Mouse (Mus musculus) neutrophil, adult 5-6 weeks (primary cell): ENCODE data around the gene Olfr642. TPM values are rescaled to one million over a fixed set of nuclear protein-coding genes. Genes with fewer than 3 reads are reported as not detected.

Experiments used
- ATAC-seq: fragments of 151-379, 151-347 bp; 2 replicates; pipeline ENCODE4 v1.8.0; 2017; ENCODE audit warnings: mild to moderate bottlenecking, moderate TSS enrichment; ENCODE audit not compliant: insufficient number of reproducible peaks, poor library complexity, low FRiP score, severe bottlenecking; ENCODE audit errors: extremely low read depth
- total RNA-seq: library from RNA; stranded (forward); fragments of 200-1000 nt; gene quantifications from 2 replicates; pipeline ENCODE4 v1.2.3, GENCODE M21; 2017

The Olfr642 gene
- 0.12 TPM in 1 of 2 replicates, not detected in the other for total RNA-seq

DNA sequence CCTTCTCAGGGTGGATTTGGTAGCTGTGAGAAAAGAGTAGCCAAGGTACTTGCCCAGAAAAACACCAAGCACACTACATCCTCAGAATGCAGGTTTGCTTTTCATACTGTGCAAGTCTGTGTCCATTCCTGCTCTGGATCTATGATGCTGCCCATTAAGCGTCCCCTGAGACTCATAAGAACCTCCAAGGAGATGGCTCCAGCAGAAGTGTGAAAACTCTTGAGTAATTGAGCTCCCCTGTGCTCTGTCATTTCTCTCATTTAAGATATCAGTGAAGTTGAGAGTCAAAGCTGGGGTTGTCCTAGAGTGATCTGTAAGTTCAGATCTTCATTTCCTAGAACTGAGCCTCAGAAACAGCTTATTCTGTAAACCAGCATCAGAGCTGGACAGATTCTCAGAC lies at the start of gene Olfr642:
Gene Olfr642, minus strand, starts transcription at position 101 of the 400 bp plus-strand sequence.
- no peak for ATAC-seq

DNA sequence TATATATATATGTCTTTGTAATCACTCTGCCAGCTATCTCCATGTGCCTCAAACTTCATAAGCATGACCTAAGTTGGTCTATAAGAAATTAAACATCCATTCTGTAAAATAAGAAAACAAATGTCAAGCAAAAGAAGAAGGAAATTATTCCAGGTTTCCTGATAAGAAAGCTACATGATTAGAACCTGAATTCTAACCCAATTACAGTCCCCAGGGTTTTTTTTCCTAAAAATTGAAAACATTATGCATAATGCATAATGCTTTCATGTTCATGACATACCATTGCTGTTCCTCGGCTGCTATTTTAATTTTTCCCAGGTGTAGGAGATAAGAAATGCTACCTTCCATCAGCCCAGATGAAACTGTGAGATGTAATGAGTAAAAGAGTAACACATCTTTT lies 32.9 kb upstream of the Olfr642 start, which contains the start of gene Olfr645:
Gene Olfr645, minus strand, starts transcription at position 101 of the 400 bp plus-strand sequence.
- no peak for ATAC-seq

DNA sequence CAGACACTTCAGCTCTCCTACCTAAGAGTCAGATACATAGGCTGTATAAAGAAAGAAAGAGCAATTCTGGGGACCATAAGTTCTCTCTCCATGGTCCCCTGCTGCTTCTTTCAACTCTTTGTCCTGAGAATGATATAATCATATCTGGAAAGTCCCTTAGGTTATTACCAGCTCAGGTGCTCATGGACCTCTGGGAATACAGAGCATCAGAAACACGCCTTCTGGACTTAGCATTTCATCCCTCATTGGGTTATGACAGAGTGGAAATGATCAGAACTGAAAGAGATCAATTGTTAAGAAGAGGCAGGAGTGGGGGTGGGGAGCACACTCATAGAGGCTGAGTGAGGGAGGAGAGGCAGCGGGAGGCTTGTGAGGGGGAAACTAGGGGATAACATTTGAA lies 19.3 kb upstream of the Olfr642 start, which contains the start of gene Olfr644:
Gene Olfr644, minus strand, starts transcription at position 101 of the 400 bp plus-strand sequence.
- no peak for ATAC-seq

DNA sequence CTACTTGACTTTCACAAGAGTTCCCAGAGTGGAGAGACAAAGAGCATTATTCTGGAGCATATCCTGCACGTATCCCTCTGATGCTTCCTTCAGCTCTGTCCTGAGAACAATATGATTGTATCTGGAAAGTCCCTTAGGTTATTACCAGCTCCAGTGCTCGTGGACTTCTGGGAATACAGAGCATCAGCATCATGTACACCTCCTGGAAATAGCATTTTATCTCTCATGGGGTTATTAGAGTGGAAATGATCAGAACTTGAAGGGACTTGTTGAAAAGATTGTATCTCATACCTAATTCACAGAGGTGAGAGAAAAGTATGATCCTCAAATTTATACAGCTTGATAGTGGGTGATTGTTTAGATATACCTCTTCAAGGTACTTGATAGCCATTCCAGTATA lies 8.9 kb upstream of the Olfr642 start, which contains the start of gene 4930516K23Rik:
Gene 4930516K23Rik, minus strand, starts transcription at position 101 of the 400 bp plus-strand sequence.
- no peak for ATAC-seq

DNA sequence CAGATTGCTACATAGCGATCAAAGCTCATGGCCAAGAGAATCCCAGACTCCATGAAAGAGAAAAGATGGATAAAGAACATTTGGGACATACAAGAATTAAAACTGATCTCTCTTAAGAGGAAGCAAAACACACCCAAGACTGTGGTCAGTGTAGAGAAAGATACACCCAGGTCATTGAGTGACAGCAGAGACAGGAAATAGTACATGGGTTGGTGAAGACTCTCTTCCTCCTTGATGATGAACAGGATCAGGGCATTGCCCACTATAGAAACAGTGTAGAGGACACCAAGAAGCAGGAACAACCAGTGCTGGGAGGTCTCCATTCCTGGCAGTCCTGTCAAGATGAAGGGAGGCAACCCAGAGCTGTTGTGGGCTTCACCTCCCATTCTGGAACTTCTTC lies 6.7 kb upstream of the Olfr642 start:
- no peak for ATAC-seq

DNA sequence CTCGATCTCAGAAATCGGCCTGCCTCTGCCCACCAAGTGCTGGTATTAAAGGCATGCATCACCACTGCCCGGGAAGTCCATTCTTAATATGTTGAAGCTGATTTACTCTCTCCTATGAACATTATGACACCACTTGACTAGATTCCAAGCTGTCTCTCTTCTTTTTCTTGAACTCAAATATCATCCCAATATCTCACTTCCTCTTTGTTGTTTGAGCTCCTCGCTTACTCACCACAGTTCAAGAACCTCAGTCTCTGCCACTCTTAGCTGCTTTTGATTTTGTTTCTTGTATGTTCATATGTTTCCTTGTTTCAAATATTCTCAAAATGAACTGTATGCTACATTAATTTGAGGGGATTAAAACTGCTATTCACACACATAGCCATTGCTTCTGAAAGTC lies 1.7 kb downstream of the Olfr642 start:
- ATAC-seq = no peak

DNA sequence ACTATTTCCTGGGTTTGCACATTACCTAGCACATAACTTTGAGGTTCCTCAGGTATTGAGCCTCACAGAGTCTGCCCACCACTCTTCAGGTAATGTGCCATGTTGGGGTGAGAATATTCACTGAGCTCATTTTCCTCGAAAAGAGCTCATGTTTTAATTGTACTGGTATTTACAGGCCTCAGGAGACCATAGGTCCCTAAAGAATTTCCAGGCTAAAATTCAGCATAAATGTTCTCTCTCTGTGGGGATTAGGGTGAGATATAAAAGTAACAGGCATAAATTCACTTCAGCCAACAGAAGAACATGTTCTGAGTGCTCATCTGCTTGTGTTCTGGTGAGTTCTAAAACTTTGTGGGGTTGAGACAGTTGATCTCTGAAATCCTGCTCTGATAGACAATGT lies 17.3 kb downstream of the Olfr642 start, which contains the start of gene Olfr641:
Gene Olfr641, plus strand, starts transcription at position 301 of the 400 bp plus-strand sequence.
- ATAC-seq = no peak

DNA sequence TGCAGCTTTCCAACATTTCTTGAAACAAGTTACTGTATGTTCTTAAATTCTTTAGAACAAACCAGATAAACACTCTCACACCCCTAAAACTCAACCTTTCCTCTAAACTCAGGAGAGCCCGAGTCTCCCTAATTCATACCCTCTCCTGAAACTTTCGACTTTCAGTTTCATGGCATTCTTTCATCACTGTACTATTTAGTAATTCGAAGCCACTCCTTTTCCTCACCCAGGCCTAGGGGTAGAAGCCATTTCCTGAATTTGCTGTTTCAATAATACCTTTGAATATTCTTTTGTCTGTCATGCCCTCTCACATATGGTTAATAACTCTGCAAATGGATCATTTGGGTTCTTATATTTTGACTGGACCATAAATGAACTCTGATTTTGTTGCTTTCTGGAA lies 25.5 kb downstream of the Olfr642 start:
- ATAC-seq = no peak

DNA sequence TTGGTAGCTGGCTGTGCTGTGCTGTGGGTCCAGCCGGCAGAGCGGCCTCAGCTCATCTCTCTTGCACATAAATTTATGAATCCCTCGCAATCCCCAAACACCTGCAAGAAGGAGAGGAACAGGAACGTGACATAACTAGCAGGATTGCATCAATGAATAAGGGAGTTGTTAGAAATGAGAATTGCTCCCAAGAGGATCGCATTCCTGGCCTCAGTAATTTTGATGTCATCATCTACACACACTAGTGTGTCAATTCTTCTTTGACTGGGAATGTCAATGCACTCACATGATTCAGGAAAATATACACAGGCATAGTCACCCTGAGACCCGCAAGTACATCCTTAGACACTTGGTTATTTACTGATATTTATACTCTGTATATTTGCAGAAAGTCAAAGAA lies 27.0 kb downstream of the Olfr642 start, which contains the start of gene Olfr640:
Gene Olfr640, minus strand, starts transcription at position 101 of the 400 bp plus-strand sequence.
- ATAC-seq = no peak

DNA sequence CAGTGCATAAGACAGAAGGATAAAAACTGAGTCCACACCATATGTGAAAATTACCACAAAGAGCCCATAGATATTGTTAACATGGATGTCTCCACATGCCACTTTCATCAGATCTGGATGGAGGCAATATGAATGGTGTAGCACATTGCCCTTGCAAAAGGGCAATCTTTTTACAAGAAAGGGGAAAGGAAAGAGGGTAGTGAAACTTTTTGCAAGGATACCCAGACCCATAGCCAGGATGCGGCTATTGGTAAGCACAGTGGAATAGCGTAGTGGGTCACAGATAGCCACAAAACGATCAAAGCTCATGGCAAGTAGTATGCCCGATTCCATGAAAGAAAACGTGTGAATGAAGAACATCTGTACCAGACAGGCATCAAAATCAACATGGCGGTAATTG lies 30.8 kb downstream of the Olfr642 start:
- no peak for ATAC-seq

DNA sequence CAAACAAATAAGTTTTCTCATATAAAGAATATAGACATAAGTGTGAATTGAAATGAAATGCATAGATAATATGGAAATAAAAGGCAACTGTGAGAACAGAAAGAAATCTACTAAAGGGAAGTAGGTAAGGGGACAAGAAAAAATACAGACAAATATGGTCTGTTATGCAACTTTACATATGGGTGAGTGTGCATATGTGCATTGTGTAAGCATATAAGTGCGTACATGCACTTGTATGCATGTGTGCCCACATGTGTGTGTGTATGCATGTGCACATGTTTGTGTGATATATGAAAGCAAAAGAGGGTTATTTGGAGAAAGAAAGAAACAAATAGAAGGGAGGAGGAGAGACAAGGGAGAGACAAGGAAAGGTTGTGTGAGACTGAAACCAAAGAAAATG lies 33.5 kb downstream of the Olfr642 start:
- no peak for ATAC-seq

DNA sequence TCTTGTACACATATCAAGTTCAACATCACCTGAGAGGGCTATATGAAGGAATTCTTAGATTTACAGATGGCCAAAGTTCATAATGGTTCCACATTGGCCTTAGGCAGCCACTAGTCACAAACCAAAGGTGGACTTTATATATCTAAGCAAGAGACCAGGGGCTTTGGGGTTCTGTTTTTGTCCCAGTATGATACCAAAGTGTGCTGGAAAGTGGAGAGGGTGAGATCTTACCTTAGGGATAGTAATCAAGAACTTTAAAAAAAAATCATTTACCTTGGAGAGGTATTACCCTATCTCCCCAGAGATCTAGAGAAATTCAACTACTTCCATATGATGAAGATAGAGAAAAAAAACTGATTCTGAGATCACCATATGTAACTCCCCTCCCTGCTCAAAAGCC lies 35.3 kb downstream of the Olfr642 start, which contains the start of gene Olfr639:
Gene Olfr639, minus strand, starts transcription at position 101 of the 400 bp plus-strand sequence.
- no peak for ATAC-seq

DNA sequence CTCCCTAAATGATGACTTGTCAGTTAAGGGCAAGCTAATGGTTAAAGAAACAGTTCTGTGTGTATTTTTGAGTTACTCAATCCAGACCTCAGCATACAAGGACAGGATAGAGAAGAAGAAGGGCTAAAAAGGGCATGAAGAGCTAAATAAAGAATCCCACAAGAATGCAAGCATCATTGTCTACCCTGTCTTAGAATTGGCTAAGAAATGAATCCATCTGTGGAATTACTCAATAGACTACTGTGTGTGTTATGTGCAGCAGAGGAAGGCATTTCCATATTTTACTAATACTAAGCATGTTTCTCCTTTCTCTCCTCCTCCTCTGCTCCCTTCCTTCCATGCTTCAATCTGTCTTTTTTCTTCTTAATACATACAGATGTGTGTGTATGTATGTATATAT lies 53.3 kb downstream of the Olfr642 start:
- no peak for ATAC-seq

DNA sequence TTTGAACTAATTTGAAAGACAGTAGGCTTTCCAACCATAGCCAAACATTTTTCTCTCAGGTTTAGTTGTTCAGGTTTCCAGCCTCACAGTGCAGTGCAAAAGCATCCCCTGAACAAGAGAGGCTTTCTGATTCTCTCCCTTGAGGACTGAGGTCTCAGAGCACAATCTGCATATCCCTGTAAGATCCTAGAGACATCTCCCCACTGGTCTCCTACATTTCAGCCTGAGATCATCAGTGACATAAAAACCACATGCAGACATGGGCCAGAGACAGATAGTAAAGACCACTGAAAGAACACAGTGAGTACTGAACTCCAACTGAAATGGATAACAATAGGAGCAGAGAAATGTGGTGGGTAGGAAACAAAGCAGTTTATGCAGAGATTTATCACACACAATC lies 54.0 kb downstream of the Olfr642 start, which contains the start of gene Olfr638:
Gene Olfr638, plus strand, starts transcription at position 301 of the 400 bp plus-strand sequence.
- no peak for ATAC-seq

Other genes with a start within 250 kb of the Olfr642 start
- gene Hbb-bt, start 238.7 kb downstream of the Olfr642 start, total RNA-seq = 1,968 and 2,313 TPM in 2 replicates
- gene Hbb-bs, start 224.6 kb downstream of the Olfr642 start, total RNA-seq = 10,177 and 10,178 TPM in 2 replicates
- gene Hbb-bh2, start 212.1 kb downstream of the Olfr642 start, total RNA-seq = not detected in 2 replicates
- not detected in 2 replicates for gene Hbb-bh1, start 209.5 kb downstream of the Olfr642 start, total RNA-seq
- gene Hbb-y, start 199.4 kb downstream of the Olfr642 start, total RNA-seq = not detected in 2 replicates
- gene Olfr66, start 166.4 kb downstream of the Olfr642 start, total RNA-seq = 0.12 TPM in 1 of 2 replicates, not detected in the other
- gene Olfr64, start 158.2 kb downstream of the Olfr642 start, total RNA-seq = not detected in 2 replicates
- not detected in 2 replicates for gene Olfr65, start 149.2 kb downstream of the Olfr642 start, total RNA-seq
- gene Olfr631, start 123.8 kb downstream of the Olfr642 start, total RNA-seq = not detected in 2 replicates
- gene Olfr632, start 118.3 kb downstream of the Olfr642 start, total RNA-seq = not detected in 2 replicates
- not detected in 2 replicates for gene Olfr633, start 108.2 kb downstream of the Olfr642 start, total RNA-seq
- not detected in 2 replicates for gene Olfr635, start 81.5 kb downstream of the Olfr642 start, total RNA-seq
- not detected in 2 replicates for gene Olfr638, start 53.9 kb downstream of the Olfr642 start, total RNA-seq
- not detected in 2 replicates for gene Olfr639, start 35.4 kb downstream of the Olfr642 start, total RNA-seq
- 0.12 TPM in 1 of 2 replicates, not detected in the other for gene Olfr640, start 27.1 kb downstream of the Olfr642 start, total RNA-seq
- not detected in 2 replicates for gene Olfr641, start 17.2 kb downstream of the Olfr642 start, total RNA-seq
- not detected in 2 replicates for gene 4930516K23Rik, start 8.8 kb upstream of the Olfr642 start, total RNA-seq
- gene Olfr644, start 19.2 kb upstream of the Olfr642 start, total RNA-seq = not detected in 2 replicates
- not detected in 2 replicates for gene Olfr645, start 32.8 kb upstream of the Olfr642 start, total RNA-seq
- gene Olfr646, start 52.2 kb upstream of the Olfr642 start, total RNA-seq = not detected in 2 replicates
- gene Ubqln5, start 77.2 kb upstream of the Olfr642 start, total RNA-seq = not detected in 2 replicates
- gene Olfr643, start 84.7 kb upstream of the Olfr642 start, total RNA-seq = not detected in 2 replicates
- not detected in 2 replicates for gene Ubqln3, start 90.6 kb upstream of the Olfr642 start, total RNA-seq
- not detected in 2 replicates for gene Ubqlnl, start 97.9 kb upstream of the Olfr642 start, total RNA-seq
- not detected in 2 replicates for gene Olfm5, start 112.2 kb upstream of the Olfr642 start, total RNA-seq
- gene Olfr648, start 130.7 kb upstream of the Olfr642 start, total RNA-seq = 0.12 TPM in 1 of 2 replicates, not detected in the other
- gene Olfr649, start 143.3 kb upstream of the Olfr642 start, total RNA-seq = not detected in 2 replicates
- gene Trim6, start 166.1 kb upstream of the Olfr642 start, total RNA-seq = 1.3 and 2.3 TPM in 2 replicates
- gene Trim34a, start 191.8 kb upstream of the Olfr642 start, total RNA-seq = 202 and 211 TPM in 2 replicates
- 71.1 and 78.2 TPM in 2 replicates for gene Trim5, start 235.4 kb upstream of the Olfr642 start, total RNA-seq